Mouse (Mus musculus): ENCODE results near the gene Cacna1a.

- TF ChIP-seq POLR2A (IDR thresholded peaks at IDR 0.05; ENCODE audit: borderline replicate concordance, extremely low read depth, insufficient read depth, insufficient read length, poor library complexity, severe bottlenecking) (no peak), CTCF (IDR thresholded peaks at IDR 0.05; ENCODE audit: borderline replicate concordance, extremely low read depth, insufficient read depth, insufficient read length) (no peak)
These were observed 178.7 kb downstream of the Cacna1a start for GRCm38 (mm10) chr8:84566816-84567413.
